Mouse (Mus musculus) G1E (cell line): ENCODE data around the gene Olfr713. TPM values are rescaled to one million over a fixed set of nuclear protein-coding genes. Genes with fewer than 3 reads are reported as not detected.
A peak's percentile ranks its signal among the peaks of the same experiment; 100 is the strongest.

Experiments
- ATAC-seq: 2 replicates; pipeline ENCODE4 v1.8.0; 2016; ENCODE audit warnings: mild to moderate bottlenecking; ENCODE audit not compliant: insufficient number of reproducible peaks, poor library complexity, low FRiP score, severe bottlenecking; ENCODE audit errors: extremely low read depth
- DNase-seq: peaks from one replicate; pipeline ENCODE4 v3.0.0; 2012; ENCODE audit warnings: low spot score
- H3K27me3 ChIP-seq: 2 replicates; pipeline ENCODE4 v1.6.1; 2012; ENCODE audit warnings: mild to moderate bottlenecking, low read length, inconsistent platforms; ENCODE audit not compliant: insufficient read depth
- H3K36me3 ChIP-seq: replicated peaks from 2 replicates; pipeline ENCODE3; 2012; ENCODE audit warnings: mild to moderate bottlenecking, inconsistent platforms
- H3K4me1 ChIP-seq: 2 replicates; pipeline ENCODE4 v1.6.1; 2012; ENCODE audit warnings: low read depth, low read length, inconsistent platforms, mixed read lengths; ENCODE audit not compliant: insufficient read depth
- H3K4me3 ChIP-seq: 2 replicates; pipeline ENCODE4 v1.5.1; 2012; ENCODE audit warnings: low read depth, mild to moderate bottlenecking, inconsistent platforms, low read length, moderate library complexity, mixed read lengths
- H3K9me3 ChIP-seq: replicated peaks from 2 replicates; pipeline ENCODE4 v1.6.1; 2012; ENCODE audit warnings: inconsistent platforms
- CTCF ChIP-seq: IDR thresholded peaks from 2 replicates; pipeline ENCODE4 v1.5.1; 2012; ENCODE audit warnings: low read depth, low read length, inconsistent platforms, mixed read lengths
- GATA1 ChIP-seq: IDR thresholded peaks from 2 replicates; pipeline ENCODE4 v1.6.1; 2012; ENCODE audit warnings: borderline replicate concordance, low read length, inconsistent platforms, mixed read lengths
- GATA2 ChIP-seq: IDR thresholded peaks from 2 replicates; pipeline ENCODE4 v1.6.1; 2012; ENCODE audit warnings: low read depth, low read length, inconsistent platforms, borderline replicate concordance
- POLR2AphosphoS5 ChIP-seq: IDR thresholded peaks from 2 replicates; pipeline ENCODE4 v1.6.1; 2012; ENCODE audit warnings: low read depth, low read length, inconsistent platforms; ENCODE audit not compliant: insufficient replicate concordance
- TAL1 ChIP-seq: conservative IDR thresholded peaks from 2 replicates; pipeline ENCODE4 v1.6.1; 2012; ENCODE audit warnings: low read depth, low read length, inconsistent platforms, mixed read lengths
- polyA plus RNA-seq: library from polyadenylated mRNA; stranded (reverse); fragments of >175 nt; gene quantifications from 2 replicates; pipeline ENCODE4 v1.2.3, GENCODE M21; 2012
- total RNA-seq, 2 experiments: library from RNA; stranded (forward) in 1 of 2; stranded (reverse) in 1 of 2; fragments of 200-1000 nt in 1 of 2; fragments of >200 nt in 1 of 2; fragmentation: Nextera tagmentation in 1 of 2; gene quantifications; 2 replicates each; pipeline ENCODE4 v1.2.3; 2014 to 2017

Olfr713 gene
- total and polyA plus RNA-seq, 3 experiments: 0.05 TPM; not detected in 2

DNA sequence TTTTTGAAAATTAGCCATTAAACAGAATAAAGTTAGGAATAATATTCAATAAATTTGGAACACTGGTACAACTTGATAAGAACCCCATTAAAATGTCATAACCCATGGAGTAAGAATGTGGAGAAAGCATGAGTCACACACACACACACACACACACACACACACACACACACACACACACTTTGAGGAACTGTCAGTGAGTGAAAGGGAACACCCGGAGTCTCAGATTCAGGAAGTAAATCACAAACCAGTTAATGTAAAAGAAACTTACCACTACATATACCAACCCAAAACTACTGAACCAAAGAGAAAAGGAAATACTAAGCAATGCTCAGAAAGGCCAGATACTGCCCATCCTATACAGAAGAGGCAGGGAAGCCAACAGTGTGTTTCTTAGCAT, 13.4 kb downstream of the Olfr713 start:
- DNase-seq (no peak), ATAC-seq (peak; percentile 28)
- H3K36me3 ChIP-seq: no peaks in the 10 kb centered on the region
- TF ChIP-seq CTCF (no peak), GATA1 (no peak), GATA2 (no peak), TAL1 (no peak), POLR2AphosphoS5 (no peak)
- no peaks in the 10 kb centered on the region for H3K9me3 ChIP-seq
- peaks cover 5% of the 10 kb centered on the region for H3K4me1 ChIP-seq
- 0 out of 2 replicates have a peak, but pooled peaks cover 2% of the 10 kb centered on the region for H3K27me3 ChIP-seq
- H3K4me3 ChIP-seq: no peak overlapping the region

DNA sequence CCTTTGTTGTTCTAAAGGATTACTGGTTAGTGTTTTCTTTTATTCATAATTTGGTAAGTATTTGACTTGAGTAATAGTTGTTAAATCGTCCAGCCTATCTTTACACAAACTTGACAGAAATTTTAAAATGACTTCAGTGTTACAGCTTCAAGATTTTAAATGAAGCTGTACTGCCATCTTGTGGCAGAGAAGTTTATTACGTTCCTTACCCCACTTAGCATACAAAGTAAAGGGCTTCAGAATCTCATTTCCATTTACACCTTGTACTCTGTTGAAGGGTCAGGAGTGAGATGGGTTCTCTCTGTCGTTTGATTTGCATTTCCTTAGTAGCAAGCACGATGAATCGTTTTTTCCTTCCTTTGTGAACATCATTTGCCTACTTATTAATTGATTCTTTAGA, 14.9 kb downstream of the Olfr713 start:
- Histone ChIP-seq H3K4me3 (no peak overlapping the region), H3K36me3 (no peaks in the 10 kb centered on the region), H3K27me3 (0 out of 2 replicates have a peak, but pooled peaks cover 2% of the 10 kb centered on the region), H3K9me3 (no peaks in the 10 kb centered on the region), H3K4me1 (peaks cover 3% of the 10 kb centered on the region)
- TF ChIP-seq CTCF: 0 out of 2 replicates have a peak, but pooled peaks have one; percentile 15
- TF ChIP-seq POLR2AphosphoS5: no peak
- DNase-seq (peak; percentile 1), ATAC-seq (peak; percentile 28; the same call in 1 of the 2 replicates)

DNA sequence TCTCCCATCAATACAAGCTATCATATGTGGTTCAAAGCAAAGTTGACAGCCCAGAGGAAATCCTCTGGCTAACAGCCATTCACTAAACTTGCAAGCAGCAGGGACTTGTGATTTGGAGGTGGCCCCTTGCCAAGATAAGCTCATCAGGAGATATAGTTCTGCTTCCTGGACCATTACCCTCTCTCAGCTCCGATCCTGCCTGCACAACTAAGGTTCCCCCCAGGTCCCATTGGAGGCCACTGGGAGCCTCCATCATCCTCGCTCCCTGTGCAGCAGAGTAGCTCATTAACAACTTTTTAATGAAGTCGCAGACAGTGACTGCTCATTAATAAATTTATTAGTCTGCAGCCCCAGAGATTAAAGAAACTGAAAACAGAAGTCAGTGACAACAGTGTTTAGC, 16.6 kb downstream of the Olfr713 start:
- Histone ChIP-seq H3K4me1 (peaks cover 3% of the 10 kb centered on the region; the same call in 1 of the 2 replicates), H3K36me3 (no peaks in the 10 kb centered on the region), H3K4me3 (no peak overlapping the region), H3K27me3 (0 out of 2 replicates have a peak, but pooled peaks cover 2% of the 10 kb centered on the region), H3K9me3 (no peaks in the 10 kb centered on the region)
- ATAC-seq (no peak), DNase-seq (no peak)
- TF ChIP-seq TAL1 (no peak), POLR2AphosphoS5 (no peak), CTCF (no peak), GATA1 (no peak), GATA2 (no peak)

DNA sequence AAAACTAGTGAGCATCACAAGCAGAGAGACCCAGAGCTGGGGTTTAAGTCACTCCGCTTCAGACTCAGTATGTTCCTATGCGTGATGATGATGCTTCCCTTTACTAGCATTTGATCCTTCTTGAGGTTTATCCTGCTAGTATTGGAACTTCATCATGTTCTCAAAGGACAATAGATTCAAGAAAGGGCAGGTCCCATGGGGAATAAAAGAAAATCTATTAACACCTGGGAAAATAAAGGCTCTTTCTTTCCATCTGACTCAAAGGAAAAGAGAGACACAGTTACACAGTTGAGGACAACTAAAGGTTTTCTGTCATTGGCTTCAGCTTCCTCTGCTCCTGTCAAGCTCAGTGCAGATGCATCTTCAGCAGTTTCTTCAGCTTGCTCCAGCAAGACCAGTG, 39.7 kb downstream of the Olfr713 start, which contains the start of gene Olfr714:
TSS of gene Olfr714 (plus strand) at position 301 of the 400 bp plus-strand sequence.
- Histone ChIP-seq H3K9me3 (no peaks in the 10 kb centered on the region), H3K4me1 (no peaks in the 10 kb centered on the region), H3K4me3 (no peak within 1 kb of the TSS), H3K36me3 (no peaks in the 10 kb centered on the region), H3K27me3 (no peaks in the 10 kb centered on the region; the same call in 1 of the 2 replicates)
- TF ChIP-seq POLR2AphosphoS5 (no peak), CTCF (no peak), GATA1 (no peak), TAL1 (no peak), GATA2 (no peak)
- ATAC-seq (no peak), DNase-seq (no peak)

Other genes starting within 250 kb of the Olfr713 start
Only the 20 nearest of the 22 such genes appear.
- not detected in 2 replicates for gene Olfr701, start 217.0 kb upstream of the Olfr713 start, total RNA-seq (2014; fragmentation: Nextera tagmentation)
- 0.06 and 0.16 TPM in 2 replicates for gene Olfr701, start 217.0 kb upstream of the Olfr713 start, total RNA-seq (2017)
- gene Olfr701, start 217.0 kb upstream of the Olfr713 start, polyA plus RNA-seq: not detected in 2 replicates
- not detected in 2 replicates for gene Olfr702, start 197.3 kb upstream of the Olfr713 start, total RNA-seq (2014; fragmentation: Nextera tagmentation)
- 0.11 TPM in 1 of 2 replicates, not detected in the other for gene Olfr702, start 197.3 kb upstream of the Olfr713 start, total RNA-seq (2017)
- gene Olfr702, start 197.3 kb upstream of the Olfr713 start, polyA plus RNA-seq: not detected in 2 replicates
- gene Olfr703, start 187.8 kb upstream of the Olfr713 start, total RNA-seq (2014; fragmentation: Nextera tagmentation): not detected in 2 replicates
- not detected in 2 replicates for gene Olfr703, start 187.8 kb upstream of the Olfr713 start, total RNA-seq (2017)
- gene Olfr703, start 187.8 kb upstream of the Olfr713 start, polyA plus RNA-seq: not detected in 2 replicates
- not detected in 2 replicates for gene Olfr704, start 168.0 kb upstream of the Olfr713 start, total RNA-seq (2014; fragmentation: Nextera tagmentation)
- gene Olfr704, start 168.0 kb upstream of the Olfr713 start, total RNA-seq (2017): 0.22 TPM in 1 of 2 replicates, not detected in the other
- not detected in 2 replicates for gene Olfr704, start 168.0 kb upstream of the Olfr713 start, polyA plus RNA-seq
- gene Olfr705, start 154.3 kb upstream of the Olfr713 start, total RNA-seq (2014; fragmentation: Nextera tagmentation): not detected in 2 replicates
- gene Olfr705, start 154.3 kb upstream of the Olfr713 start, total RNA-seq (2017): 0.05 TPM in 1 of 2 replicates, not detected in the other
- gene Olfr705, start 154.3 kb upstream of the Olfr713 start, polyA plus RNA-seq: not detected in 2 replicates
- not detected in 2 replicates for gene Olfr706, start 143.0 kb upstream of the Olfr713 start, total RNA-seq (2014; fragmentation: Nextera tagmentation)
- 0.06 TPM in 1 of 2 replicates, not detected in the other for gene Olfr706, start 143.0 kb upstream of the Olfr713 start, total RNA-seq (2017)
- gene Olfr706, start 143.0 kb upstream of the Olfr713 start, polyA plus RNA-seq: not detected in 2 replicates
- gene Olfr707, start 129.9 kb upstream of the Olfr713 start, total RNA-seq (2014; fragmentation: Nextera tagmentation): not detected in 2 replicates
- gene Olfr707, start 129.9 kb upstream of the Olfr713 start, total RNA-seq (2017): not detected in 2 replicates
- not detected in 2 replicates for gene Olfr707, start 129.9 kb upstream of the Olfr713 start, polyA plus RNA-seq
- not detected in 2 replicates for gene Olfr1532-ps1, start 123.2 kb upstream of the Olfr713 start, total RNA-seq (2014; fragmentation: Nextera tagmentation)
- not detected in 2 replicates for gene Olfr1532-ps1, start 123.2 kb upstream of the Olfr713 start, total RNA-seq (2017)
- gene Olfr1532-ps1, start 123.2 kb upstream of the Olfr713 start, polyA plus RNA-seq: not detected in 2 replicates
- not detected in 2 replicates for gene Olfr709-ps1, start 99.0 kb upstream of the Olfr713 start, total RNA-seq (2014; fragmentation: Nextera tagmentation)
- gene Olfr709-ps1, start 99.0 kb upstream of the Olfr713 start, total RNA-seq (2017): 0.05 and 0.06 TPM in 2 replicates
- not detected in 2 replicates for gene Olfr709-ps1, start 99.0 kb upstream of the Olfr713 start, polyA plus RNA-seq
- gene Olfr710, start 82.9 kb upstream of the Olfr713 start, total RNA-seq (2014; fragmentation: Nextera tagmentation): not detected in 2 replicates
- gene Olfr710, start 82.9 kb upstream of the Olfr713 start, total RNA-seq (2017): not detected in 2 replicates
- gene Olfr710, start 82.9 kb upstream of the Olfr713 start, polyA plus RNA-seq: not detected in 2 replicates
- gene Olfr6, start 67.2 kb upstream of the Olfr713 start, total RNA-seq (2014; fragmentation: Nextera tagmentation): not detected in 2 replicates
- 0.12 and 0.22 TPM in 2 replicates for gene Olfr6, start 67.2 kb upstream of the Olfr713 start, total RNA-seq (2017)
- gene Olfr6, start 67.2 kb upstream of the Olfr713 start, polyA plus RNA-seq: not detected in 2 replicates
- gene Olfr711, start 55.7 kb upstream of the Olfr713 start, total RNA-seq (2014; fragmentation: Nextera tagmentation): not detected in 2 replicates
- gene Olfr711, start 55.7 kb upstream of the Olfr713 start, total RNA-seq (2017): under 0.01 and 0.11 TPM in 2 replicates
- gene Olfr711, start 55.7 kb upstream of the Olfr713 start, polyA plus RNA-seq: not detected in 2 replicates
- gene Olfr2, start 25.1 kb upstream of the Olfr713 start, total RNA-seq (2014; fragmentation: Nextera tagmentation): not detected in 2 replicates
- gene Olfr2, start 25.1 kb upstream of the Olfr713 start, total RNA-seq (2017): 0.06 TPM in 1 of 2 replicates, not detected in the other
- gene Olfr2, start 25.1 kb upstream of the Olfr713 start, polyA plus RNA-seq: not detected in 2 replicates
- not detected in 2 replicates for gene Olfr714, start 39.8 kb downstream of the Olfr713 start, total RNA-seq (2014; fragmentation: Nextera tagmentation)
- 0.11 and 0.46 TPM in 2 replicates for gene Olfr714, start 39.8 kb downstream of the Olfr713 start, total RNA-seq (2017)
- not detected in 2 replicates for gene Olfr714, start 39.8 kb downstream of the Olfr713 start, polyA plus RNA-seq
- gene Olfr17, start 62.0 kb downstream of the Olfr713 start, total RNA-seq (2014; fragmentation: Nextera tagmentation): not detected in 2 replicates
- gene Olfr17, start 62.0 kb downstream of the Olfr713 start, total RNA-seq (2017): 0.06 and 0.11 TPM in 2 replicates
- gene Olfr17, start 62.0 kb downstream of the Olfr713 start, polyA plus RNA-seq: not detected in 2 replicates
- not detected in 2 replicates for gene Olfr715b, start 79.2 kb downstream of the Olfr713 start, total RNA-seq (2014; fragmentation: Nextera tagmentation)
- 0.12 TPM in 1 of 2 replicates, not detected in the other for gene Olfr715b, start 79.2 kb downstream of the Olfr713 start, total RNA-seq (2017)
- not detected in 2 replicates for gene Olfr715b, start 79.2 kb downstream of the Olfr713 start, polyA plus RNA-seq
- gene Olfr715, start 99.9 kb downstream of the Olfr713 start, total RNA-seq (2014; fragmentation: Nextera tagmentation): not detected in 2 replicates
- gene Olfr715, start 99.9 kb downstream of the Olfr713 start, total RNA-seq (2017): not detected in 2 replicates
- gene Olfr715, start 99.9 kb downstream of the Olfr713 start, polyA plus RNA-seq: not detected in 2 replicates
- not detected in 2 replicates for gene Olfr716, start 107.2 kb downstream of the Olfr713 start, total RNA-seq (2014; fragmentation: Nextera tagmentation)
- gene Olfr716, start 107.2 kb downstream of the Olfr713 start, total RNA-seq (2017): 0.05 TPM in 1 of 2 replicates, not detected in the other
- not detected in 2 replicates for gene Olfr716, start 107.2 kb downstream of the Olfr713 start, polyA plus RNA-seq
- gene Nlrp14, start 135.8 kb downstream of the Olfr713 start, total RNA-seq (2014; fragmentation: Nextera tagmentation): not detected in 2 replicates
- 0.05 and 0.17 TPM in 2 replicates for gene Nlrp14, start 135.8 kb downstream of the Olfr713 start, total RNA-seq (2017)
- gene Nlrp14, start 135.8 kb downstream of the Olfr713 start, polyA plus RNA-seq: not detected in 2 replicates
- not detected in 2 replicates for gene Rbmxl2, start 178.3 kb downstream of the Olfr713 start, total RNA-seq (2014; fragmentation: Nextera tagmentation)
- gene Rbmxl2, start 178.3 kb downstream of the Olfr713 start, total RNA-seq (2017): not detected in 2 replicates
- not detected in 2 replicates for gene Rbmxl2, start 178.3 kb downstream of the Olfr713 start, polyA plus RNA-seq